Mouse (Mus musculus) spleen, postnatal 10 days (tissue): ENCODE measurements at regions not wholly inside any gene's neighbourhood (a gene's known extent, or its start where the extent isn't known, plus 50 kb on each side); places are given as distances from the start of the nearest gene placed in this dataset.
A peak's percentile ranks its signal among the peaks of the same experiment; 100 is the strongest.

Source experiments
- DNase-seq, 2 experiments: peaks; one replicate each; pipeline ENCODE4 v3.0.0; 2021 to 2022; ENCODE audit warnings: low spot score in 2 of 2

DNA sequence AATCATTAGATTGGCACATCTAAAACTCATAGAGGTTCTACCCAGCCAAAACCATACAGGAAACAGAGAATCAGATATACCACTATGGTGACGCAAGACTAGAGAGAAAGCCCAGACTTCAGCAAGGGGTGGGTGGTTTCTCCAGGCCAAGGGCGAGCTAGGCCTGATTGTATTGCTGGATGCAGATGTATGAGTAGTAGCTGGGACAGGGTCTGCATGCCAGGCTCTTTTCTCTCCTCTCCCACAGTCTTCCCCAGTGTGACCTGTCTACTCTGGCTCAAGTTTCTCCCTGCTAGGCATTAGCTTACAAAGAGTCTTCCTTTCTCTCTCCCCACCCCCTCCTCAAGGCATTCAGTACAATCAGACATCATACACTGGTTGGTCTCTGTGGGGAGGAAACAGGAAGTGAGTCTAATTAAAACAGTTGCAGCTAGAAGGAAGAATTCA is 181.8 kb upstream of the Sesn3 start:
- peak in 1 of 2 experiments; percentile 19 for DNase-seq

DNA sequence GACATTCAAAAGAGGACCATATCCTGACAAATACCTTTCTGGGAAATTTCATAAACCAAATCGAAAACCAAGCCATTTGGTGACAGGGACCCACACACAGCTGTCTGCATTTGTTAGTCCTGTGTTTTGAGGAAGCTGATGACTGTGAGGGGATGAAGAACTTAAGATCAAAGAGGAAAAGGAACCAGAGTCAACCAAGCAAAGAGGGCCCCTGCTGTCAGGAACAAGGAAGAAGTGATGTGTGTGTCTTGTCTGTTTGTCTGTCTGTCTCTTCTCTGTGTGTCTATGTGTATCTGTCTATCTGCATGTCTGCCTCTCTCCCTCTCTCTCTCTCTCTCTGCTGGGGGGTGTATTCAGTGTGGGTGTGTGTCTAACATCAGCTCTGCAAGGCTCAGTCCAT is 171.3 kb upstream of the Sesn3 start:
- DNase-seq, result no peak

DNA sequence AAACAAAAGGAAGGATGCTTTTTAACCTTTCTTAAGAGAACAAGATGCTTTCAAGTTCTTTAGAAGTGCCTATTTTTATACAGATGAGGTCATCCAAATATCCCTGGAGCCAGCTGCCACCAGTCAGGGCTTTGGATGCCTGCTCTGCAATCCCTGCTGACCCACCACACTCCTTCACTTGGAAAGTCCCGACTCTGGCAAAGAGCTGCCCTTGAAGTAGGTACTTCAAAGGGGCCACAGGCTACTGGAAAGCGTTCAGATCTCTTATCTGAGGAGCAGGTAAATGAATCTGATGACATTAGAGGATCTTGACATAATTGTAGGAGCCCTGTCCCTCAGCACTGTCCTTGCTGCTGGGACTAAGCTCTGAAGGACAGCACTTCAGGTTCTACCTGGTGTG is 169.9 kb upstream of the Sesn3 start:
- DNase-seq, result no peak

DNA sequence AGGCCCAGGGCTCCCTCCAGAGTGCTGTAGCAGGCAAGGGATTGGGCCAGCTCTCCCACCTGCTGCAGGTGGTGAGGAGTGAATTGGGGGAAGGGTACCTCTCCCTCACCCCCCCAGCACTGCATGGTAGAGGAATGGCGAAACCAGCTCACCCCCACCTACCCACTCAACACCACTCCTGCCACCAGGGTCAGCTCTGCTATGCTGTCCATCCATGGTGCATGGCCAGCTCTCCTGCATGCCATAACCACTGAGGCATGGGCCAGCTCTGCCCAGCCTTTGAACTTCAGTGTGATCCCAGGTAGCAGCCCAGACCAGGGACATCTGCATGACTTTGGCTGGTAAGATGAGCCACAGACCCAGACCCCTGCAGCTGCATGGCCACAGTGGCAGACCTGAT is 168.5 kb upstream of the Sesn3 start:
- no peak for DNase-seq

DNA sequence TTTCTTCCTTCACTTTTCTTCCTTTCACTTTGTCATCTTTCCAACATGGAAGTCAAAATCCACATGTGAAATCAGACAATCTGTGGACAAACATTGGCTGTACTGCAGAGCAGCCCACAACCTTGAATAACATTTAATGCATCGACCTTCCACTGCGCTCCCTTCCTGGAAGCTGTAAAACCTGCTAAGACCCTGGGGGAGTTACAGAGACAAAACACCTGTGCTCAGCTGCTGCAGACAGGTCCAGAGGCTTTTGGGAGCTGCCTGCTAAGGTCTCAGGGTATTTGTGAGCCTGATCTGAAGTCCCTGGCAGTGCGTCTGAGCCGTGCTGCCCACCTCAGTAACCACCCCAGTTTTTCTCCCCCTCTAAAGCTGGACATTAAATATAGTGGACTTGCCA is 166.1 kb upstream of the Sesn3 start:
- DNase-seq, result no peak

DNA sequence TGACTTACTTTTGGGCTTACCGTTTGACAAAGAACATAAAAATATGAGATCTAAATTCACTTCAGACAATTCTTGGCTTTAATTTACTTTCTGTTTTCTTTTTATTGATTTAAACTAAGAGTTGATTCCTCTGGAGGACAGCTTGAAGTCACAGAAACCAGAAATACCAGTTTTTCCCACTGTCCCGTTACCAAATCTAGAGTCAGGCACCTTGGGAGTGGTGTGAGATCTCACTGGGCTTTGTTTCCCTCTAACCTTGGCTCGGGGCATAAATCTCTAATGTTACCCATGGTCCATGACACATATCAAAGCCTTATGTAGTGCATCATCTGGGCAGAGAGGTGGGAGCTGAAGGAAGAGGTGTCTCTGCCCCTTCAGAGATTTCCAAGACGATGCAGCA is 165.4 kb upstream of the Sesn3 start:
- DNase-seq, result no peak

DNA sequence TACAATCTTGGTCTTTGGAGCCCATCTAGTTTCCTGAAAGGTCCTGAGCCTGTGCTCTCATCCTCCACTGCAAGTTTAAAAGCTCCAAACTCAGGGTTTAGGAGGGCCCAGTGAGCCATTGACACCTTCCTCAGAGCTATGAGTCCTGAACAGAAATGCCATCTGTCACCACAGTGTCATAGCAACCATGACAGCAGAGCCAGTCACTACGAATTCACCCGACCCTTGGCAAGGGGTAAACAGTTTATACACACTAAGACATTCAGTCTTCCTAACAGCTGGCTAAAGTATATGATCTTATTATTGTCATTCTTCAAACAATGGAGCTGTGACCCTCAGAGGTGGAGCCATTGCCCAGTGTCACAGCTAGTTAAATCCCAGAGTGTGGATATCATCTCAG is 163.2 kb upstream of the Sesn3 start:
- DNase-seq, result no peak

DNA sequence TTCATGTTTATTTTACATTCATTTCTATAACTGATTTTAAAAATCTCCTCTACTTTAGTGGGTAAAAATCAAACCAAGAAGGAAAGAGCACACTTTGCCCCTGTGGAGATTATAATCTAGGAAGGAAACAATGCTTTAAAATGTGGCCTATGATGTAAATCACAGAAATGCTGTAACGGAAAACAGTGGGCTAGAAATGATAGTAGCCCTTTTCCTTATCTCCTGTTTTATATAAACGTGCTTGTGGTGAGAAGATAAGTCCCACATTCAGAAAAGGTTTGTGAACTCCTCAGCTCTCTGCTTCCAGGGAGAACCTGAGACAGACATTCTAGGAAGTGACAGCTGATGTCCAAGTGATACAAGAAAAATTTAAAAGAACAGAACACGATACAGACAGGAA is 159.3 kb upstream of the Sesn3 start:
- no peak for DNase-seq

DNA sequence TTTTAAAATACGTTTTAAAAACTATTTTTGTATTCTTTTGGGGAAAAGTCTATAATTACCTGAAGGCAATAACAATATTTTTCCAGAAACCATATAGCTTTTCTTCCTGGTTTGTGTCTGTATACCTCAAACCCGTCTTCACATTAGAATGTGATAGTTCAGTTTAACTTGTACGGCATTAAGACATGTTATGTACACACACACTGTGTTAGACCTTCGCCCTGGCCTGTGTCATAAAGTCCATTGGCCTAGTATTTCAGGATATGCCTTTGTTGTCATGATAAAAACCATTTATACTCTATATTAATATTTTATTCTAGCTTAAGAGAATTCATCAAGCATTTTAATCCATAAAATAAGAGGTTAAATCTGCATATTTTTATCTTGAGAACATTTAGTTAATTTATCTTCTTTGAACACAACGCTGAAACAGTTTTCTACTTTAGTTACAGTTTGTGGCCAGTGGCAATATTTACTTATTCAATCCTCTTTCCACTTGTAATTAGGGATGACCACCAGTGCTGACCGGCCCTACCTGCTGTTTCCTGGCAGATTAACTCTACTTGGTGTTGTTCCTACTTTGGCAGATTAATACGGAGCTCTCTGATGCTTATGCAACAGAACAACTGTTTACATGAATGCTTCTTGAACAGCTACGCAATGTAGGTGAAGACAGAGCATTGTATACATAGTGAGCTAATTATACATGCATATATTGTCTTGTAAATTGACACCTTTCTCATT is 158.6 kb upstream of the Sesn3 start:
- no peak for DNase-seq

DNA sequence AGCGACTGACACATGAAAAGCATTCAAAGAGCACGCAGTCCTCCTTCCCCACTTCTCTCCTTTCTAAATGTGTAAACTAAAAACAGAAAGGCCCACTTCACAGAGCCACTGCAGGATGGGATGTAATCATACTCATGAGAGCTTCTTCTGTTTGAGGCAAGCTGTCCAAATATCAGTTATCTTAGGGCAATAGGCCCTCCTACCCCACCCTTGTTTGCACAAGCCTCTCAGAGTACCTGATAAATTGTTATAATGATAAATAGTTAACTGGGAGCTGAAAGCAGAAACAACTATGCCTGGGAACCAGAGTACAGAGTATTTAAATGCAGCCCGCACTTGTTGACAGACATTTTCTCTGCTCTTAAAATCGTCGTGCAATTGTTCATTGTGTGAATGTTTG is 141.5 kb upstream of the Sesn3 start:
- no peak for DNase-seq

DNA sequence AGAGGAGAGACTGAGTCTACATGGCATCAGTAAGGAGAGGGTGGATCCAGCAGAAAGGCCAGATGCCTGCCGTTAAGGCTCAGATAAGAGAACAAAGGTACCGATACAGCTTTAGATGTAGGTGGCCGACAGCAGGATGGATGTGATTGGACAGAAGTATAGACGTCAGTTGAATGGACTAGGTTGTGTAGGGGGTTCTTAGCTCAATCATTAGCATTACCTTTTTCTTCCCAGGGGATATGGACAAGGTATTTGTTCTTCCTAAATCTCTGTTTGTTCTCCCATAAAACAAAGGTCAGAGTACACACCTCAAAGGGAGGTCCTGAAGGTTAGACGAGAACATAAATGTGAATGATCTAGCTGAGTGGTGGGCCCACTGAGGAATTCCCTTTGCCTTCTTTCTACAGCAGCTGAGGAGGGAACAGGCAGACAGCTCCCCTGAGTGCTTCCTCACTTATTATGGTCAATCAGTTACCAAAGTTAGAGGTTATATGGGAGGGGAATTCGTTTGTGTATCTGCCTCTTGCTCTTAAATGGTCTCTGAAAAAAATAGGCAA is 139.9 kb upstream of the Sesn3 start:
- DNase-seq, result no peak

DNA sequence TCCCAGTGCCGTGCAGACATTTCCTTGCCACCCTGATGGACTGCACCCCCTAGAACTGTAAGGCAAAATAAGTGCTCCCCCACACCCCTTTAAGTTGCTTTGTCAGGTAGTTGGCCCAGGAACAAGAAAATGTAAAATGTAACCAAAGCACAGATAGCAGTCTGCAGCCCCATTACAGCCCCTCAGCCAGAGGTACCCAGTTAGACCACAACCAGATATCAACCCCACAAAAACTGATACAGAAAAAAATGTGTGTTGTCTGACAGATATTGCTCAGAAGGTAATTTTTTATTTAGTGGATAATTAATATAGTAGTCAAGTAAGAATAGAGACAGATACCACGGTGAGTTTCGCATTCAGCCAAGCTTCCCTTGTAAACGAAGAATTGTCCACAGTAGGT is 133.5 kb upstream of the Sesn3 start:
- no peak for DNase-seq

DNA sequence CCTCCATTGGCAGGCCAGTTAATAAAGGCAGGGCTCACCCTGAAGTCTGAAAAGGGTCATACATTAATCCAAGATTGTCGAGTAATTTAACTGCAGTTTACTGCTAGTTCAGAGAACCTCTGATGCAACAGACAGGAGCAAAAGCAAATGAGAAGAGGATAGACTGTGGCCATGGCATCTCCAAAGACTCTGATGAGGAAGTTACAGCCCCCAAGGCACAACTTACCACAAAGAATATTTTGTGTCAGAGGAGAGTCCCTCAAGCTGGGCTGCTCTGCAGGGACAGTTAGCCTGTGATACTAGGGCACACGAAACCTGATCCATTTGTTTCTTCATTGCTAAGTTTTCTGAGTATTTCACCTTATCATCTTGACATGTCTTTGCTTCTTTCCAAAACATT is 130.9 kb upstream of the Sesn3 start:
- no peak for DNase-seq

DNA sequence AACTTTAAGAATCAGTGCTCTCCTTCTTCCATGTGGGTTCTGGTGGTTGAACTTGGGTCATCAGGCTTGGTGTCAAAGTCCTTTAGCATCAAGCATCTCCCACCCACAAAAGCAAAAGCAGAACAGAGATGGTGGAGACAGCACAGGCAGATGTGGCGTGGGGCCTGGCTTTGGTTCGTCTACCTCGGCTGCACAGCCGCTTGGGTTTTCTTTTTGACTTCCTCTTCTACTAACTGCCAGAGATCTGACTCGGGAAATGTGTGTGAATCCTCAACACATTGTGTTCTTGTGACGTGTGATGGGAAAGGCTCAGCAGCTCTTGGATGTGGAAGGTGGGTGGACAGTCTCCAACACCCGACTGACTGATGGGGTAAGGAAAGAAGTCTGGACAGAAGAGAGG is 127.8 kb upstream of the Sesn3 start:
- peak; percentile 5 to 50 for DNase-seq

DNA sequence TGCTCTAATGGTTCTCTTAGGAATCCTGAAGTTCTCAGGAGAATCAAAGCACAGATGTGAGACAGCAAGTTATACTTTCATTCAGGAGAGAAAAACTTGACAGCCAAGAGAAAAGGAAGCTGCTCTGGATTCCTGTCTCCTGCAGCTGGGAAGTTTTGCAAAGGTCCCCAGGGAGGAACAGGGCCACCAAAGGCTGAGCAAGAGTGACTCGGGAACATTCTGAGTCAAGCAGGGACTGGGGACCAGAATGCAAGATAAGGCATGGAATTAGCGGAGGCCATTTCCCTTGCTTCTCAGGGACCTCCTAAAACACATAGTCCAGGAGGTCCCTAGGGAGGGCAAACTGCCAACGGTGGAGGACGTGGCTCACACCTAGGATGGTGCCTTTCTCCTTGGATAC is 127.1 kb upstream of the Sesn3 start:
- no peak for DNase-seq

DNA sequence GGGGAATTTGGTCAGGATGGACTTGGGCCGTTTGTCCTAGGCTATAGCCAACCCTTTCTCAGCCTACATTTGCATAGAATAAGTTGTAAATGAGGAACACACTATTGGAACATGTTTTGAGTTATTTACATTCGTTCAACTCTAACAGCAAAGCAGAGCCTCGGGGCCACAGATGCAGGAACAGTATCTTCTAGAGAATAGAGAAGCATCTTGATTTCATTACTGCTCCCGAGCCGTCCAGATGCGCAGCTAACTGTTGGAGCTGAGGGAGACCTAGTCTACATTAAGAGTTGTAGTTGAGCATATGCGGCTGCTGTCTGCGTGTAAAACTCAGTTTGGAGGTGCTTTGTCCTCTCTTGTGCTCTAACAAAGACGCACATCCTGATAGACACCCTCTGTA is 124.6 kb upstream of the Sesn3 start:
- no peak for DNase-seq

DNA sequence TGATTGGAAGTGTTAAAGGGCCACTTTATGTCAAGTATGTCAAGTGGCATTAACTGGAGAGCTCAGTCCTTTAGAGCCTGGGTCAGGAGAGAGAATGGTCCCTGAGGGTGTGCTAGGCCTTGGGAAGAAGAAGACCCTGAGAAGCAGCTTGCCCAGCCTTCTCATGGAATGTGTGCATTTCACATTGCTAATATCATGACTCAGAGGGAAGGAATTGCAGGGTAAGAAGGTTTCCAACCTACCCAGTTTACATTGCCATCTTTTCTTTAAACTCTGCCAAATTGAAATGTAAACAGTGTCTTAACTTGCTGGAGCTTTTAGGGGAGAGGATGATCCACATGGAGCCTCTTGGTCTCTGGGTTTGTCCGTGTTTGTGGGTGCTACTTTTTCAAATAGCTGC is 117.9 kb upstream of the Sesn3 start:
- no peak for DNase-seq

DNA sequence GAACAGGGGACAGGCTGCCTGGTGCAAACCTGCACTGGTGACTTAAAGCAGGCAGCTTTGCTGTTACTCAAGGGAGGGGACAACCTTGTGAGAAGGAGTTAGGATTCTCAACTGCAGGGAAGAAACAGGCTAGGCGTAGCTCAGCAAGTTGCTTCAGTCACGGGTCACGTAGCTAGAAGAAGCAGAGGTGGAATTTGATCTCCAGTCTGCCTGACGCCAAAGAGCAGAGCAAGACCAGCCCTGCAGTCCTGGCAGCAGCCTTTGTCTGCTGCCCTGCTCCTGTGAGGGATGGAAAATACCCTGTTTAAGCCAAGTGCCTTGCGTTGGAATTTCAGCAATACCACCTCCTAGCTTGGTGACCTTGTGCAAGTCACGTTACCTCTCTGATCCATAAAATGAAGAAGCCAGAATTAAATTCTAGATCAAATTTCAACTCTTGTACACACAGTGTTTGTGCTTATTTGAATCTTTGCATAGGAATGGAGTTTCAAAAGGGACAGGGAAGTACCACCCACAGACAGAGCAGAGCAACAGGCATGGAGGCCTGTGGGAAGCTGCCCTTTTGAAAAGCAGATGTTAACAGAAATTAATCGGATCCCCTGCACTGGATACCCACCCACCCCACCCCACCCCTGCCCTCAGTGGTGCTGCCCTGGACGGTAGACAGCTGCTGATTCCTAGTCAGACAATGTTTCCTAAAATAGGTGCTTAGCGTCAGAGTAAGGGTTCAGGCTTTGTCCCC is 116.6 kb upstream of the Sesn3 start:
- no peak for DNase-seq

DNA sequence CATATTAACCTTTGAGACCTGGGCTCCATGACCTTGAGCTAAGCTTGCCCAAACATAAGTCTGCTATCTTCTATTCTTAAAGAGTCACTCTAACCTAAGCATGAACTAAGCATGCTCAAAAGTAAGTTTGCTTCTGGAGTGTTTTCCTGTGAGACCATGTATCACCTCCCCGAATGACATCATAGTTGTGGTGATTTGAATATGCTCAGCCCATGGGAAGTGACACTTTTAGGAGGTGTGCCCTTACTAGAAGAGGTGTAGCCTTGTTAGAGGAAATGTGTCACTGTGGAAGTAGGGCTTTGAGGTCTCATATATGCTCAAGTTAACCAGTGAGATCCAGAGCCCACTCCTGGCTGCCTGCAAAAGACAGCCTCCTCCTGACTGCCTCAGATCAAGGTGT is 114.7 kb upstream of the Sesn3 start:
- no peak for DNase-seq

DNA sequence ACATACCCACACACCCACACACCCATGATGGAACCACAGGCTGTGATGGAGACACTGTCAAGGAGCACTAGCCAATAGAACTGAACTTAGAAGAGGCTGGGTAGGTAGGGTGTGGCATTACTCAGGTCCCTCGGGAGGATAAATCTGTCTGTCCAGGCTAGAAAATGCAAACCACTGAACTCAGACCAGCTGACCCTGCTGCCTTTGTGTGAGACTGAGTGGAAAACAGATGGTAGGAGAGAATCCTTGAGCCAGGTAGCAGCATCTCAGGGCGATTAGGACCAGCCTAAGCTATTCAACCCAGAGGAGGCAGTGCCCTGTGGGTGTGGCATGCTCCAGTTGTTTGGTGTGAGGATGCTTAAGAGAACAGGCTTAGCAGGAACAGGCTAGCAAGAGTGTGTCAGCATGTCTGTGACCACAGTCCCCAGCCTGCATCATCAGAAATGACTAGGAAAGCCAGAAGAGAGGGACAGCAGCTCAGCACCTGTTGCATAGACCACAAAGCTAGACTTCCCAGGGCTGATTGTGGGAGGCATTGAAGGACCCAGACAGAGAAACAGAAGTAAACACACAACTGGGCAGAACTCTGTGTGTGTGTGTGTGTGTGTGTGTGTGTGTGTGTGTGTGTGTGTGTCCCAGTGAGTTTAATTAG is 103.2 kb upstream of the Sesn3 start:
- DNase-seq, result no peak

DNA sequence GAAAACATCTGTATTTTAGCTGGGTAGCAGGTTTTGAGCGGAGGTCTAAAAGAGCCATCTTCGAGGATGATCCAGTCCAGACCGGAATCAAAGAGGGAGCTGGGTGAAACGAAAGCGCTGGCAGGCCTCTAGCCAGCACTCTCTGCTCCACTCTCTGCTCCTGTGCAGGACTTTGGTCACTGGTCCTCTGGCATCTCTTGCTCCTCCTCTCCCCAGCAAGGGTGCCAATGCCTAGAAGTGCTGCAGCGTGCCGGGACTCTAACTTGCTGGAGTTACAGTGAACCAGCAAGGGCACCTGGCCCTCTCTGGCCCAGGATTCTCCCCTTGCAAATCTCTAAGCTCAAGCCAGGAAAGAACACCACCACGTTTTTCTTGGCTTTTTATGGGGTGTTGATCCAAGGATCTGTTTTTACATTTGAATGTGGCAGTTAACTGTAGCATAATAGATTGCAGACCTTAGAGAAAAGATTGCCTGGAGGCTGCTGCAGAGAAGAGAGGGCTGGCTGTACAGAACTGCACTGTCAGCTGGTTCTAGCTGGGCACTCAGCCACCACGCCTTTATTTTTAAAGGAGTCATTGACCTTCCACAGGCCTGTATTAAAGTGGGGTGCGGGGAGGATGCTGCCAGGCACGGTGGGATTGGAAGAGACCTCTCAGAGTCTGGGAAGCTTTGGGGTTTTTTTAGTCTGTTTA is 101.1 kb upstream of the Sesn3 start:
- peak in 1 of 2 experiments; percentile 19 for DNase-seq
